Mouse (Mus musculus) CH12.LX (cell line): Measurements from ENCODE around the gene Pdk2. TPM values are rescaled to one million over a fixed set of nuclear protein-coding genes. Genes with fewer than 3 reads are reported as not detected.

Experiments
- DNase-seq: peaks from one replicate; pipeline ENCODE4 v3.0.0-alpha.2; 2013; ENCODE audit errors: extremely low read depth
- H3K27ac ChIP-seq: 2 replicates; pipeline ENCODE4 v1.5.1; 2012; ENCODE audit warnings: low read depth, mild to moderate bottlenecking, control low read depth, moderate library complexity; ENCODE audit not compliant: insufficient read depth
- H3K27me3 ChIP-seq: replicated peaks from 2 replicates; pipeline ENCODE3; 2012; ENCODE audit warnings: inconsistent platforms
- H3K36me3 ChIP-seq, 2 experiments: replicated peaks in 1 of 2; 2 replicates each; pipeline versions ENCODE3 to v1.6.1; 2012; ENCODE audit warnings: inconsistent platforms in 1 of 2, low read length in 1 of 2, mild to moderate bottlenecking in 1 of 2, mixed read lengths in 1 of 2, moderate library complexity in 1 of 2; ENCODE audit not compliant: control insufficient read depth in 1 of 2, insufficient read depth in 1 of 2
- H3K4me1 ChIP-seq, 2 experiments: 2 replicates each; pipeline ENCODE4 v1.6.1; 2012; ENCODE audit warnings: inconsistent platforms in 1 of 2, moderate library complexity in 1 of 2; ENCODE audit not compliant: insufficient read depth in 2 of 2, control insufficient read depth in 1 of 2
- H3K4me2 ChIP-seq: 2 replicates; pipeline ENCODE4 v1.6.1; 2012; ENCODE audit warnings: low read depth, mild to moderate bottlenecking, control low read depth; ENCODE audit not compliant: poor library complexity, insufficient read depth, severe bottlenecking
- H3K4me3 ChIP-seq, 3 experiments: fragments of 150-350 bp in 1 of 3; sonication (generic) in 1 of 3; replicated peaks in 1 of 3; 2 replicates each; pipeline versions ENCODE3 to v1.5.1; 2011 to 2012; ENCODE audit warnings: low read depth in 2 of 3, low read length in 2 of 3, mild to moderate bottlenecking in 2 of 3, moderate library complexity in 2 of 3, control low read depth in 1 of 3, improper control_type of control experiment in 1 of 3, inconsistent platforms in 1 of 3, mixed read lengths in 1 of 3; ENCODE audit not compliant: poor library complexity in 1 of 3
- H3K79me2 ChIP-seq: replicated peaks from 2 replicates; pipeline ENCODE4 v1.6.1; 2012; ENCODE audit warnings: mild to moderate bottlenecking, moderate library complexity; ENCODE audit not compliant: control insufficient read depth, poor library complexity, insufficient read depth, severe bottlenecking; ENCODE audit errors: extremely low read depth
- H3K9ac ChIP-seq: 2 replicates; pipeline ENCODE4 v1.6.1; 2012; ENCODE audit warnings: low read depth, mild to moderate bottlenecking, control low read depth, moderate library complexity; ENCODE audit not compliant: insufficient read depth
- H3K9me3 ChIP-seq: replicated peaks from 2 replicates; pipeline ENCODE3; 2012; ENCODE audit warnings: low read length, inconsistent platforms, mixed read lengths
- BHLHE40 ChIP-seq: IDR thresholded peaks from 2 replicates; pipeline ENCODE4 v1.6.1; 2011; ENCODE audit warnings: mild to moderate bottlenecking, low read depth, low read length, improper control_type of control experiment
- CHD1 ChIP-seq: IDR thresholded peaks from 2 replicates; pipeline ENCODE4 v1.6.1; 2012; ENCODE audit warnings: low read depth, low read length, improper control_type of control experiment, inconsistent platforms
- CHD2 ChIP-seq: IDR thresholded peaks from 2 replicates; pipeline ENCODE4 v1.6.1; 2011; ENCODE audit warnings: low read length, improper control_type of control experiment
- CTCF ChIP-seq, 2 experiments: IDR thresholded peaks in 1 of 2; conservative IDR thresholded peaks in 1 of 2; 2 replicates each; pipeline ENCODE4 v1.5.1; 2011 to 2012; ENCODE audit warnings: low read depth in 2 of 2, low read length in 2 of 2, improper control_type of control experiment in 1 of 2, inconsistent platforms in 1 of 2, mild to moderate bottlenecking in 1 of 2, moderate library complexity in 1 of 2
- E2F4 ChIP-seq: IDR thresholded peaks from 2 replicates; pipeline ENCODE4 v1.6.1; 2011; ENCODE audit warnings: low read depth, low read length, improper control_type of control experiment; ENCODE audit not compliant: insufficient replicate concordance
- ELF1 ChIP-seq: IDR thresholded peaks from 2 replicates; pipeline ENCODE4 v1.6.1; 2014; ENCODE audit warnings: low read depth, mild to moderate bottlenecking, inconsistent platforms, low read length, improper control_type of control experiment
- EP300 ChIP-seq: IDR thresholded peaks from 2 replicates; pipeline ENCODE4 v1.6.1; 2011; ENCODE audit warnings: low read length, improper control_type of control experiment
- ETS1 ChIP-seq: conservative IDR thresholded peaks from 2 replicates; pipeline ENCODE4 v1.6.1; 2012; ENCODE audit warnings: low read depth, mild to moderate bottlenecking, inconsistent platforms, low read length, improper control_type of control experiment, moderate library complexity
- GABPA ChIP-seq: IDR thresholded peaks from 2 replicates; pipeline ENCODE4 v1.6.1; 2012; ENCODE audit warnings: low read depth, low read length, improper control_type of control experiment, inconsistent platforms; ENCODE audit not compliant: insufficient replicate concordance
- HCFC1 ChIP-seq: IDR thresholded peaks from 2 replicates; pipeline ENCODE4 v1.6.1; 2012; ENCODE audit warnings: low read depth, mild to moderate bottlenecking, inconsistent platforms, low read length, improper control_type of control experiment
- IRF4 ChIP-seq: IDR thresholded peaks from 2 replicates; pipeline ENCODE4 v1.6.1; 2014; ENCODE audit warnings: low read depth, mild to moderate bottlenecking, inconsistent platforms, low read length, improper control_type of control experiment
- JUN ChIP-seq: IDR thresholded peaks from 2 replicates; pipeline ENCODE4 v1.6.1; 2011; ENCODE audit warnings: low read depth, mild to moderate bottlenecking, low read length, improper control_type of control experiment, moderate library complexity; ENCODE audit not compliant: insufficient read depth
- KAT2A ChIP-seq: IDR thresholded peaks from 2 replicates; pipeline ENCODE4 v1.6.1; 2012; ENCODE audit warnings: low read length, improper control_type of control experiment, inconsistent platforms; ENCODE audit not compliant: insufficient replicate concordance
- MAX ChIP-seq: IDR thresholded peaks from 2 replicates; pipeline ENCODE4 v1.6.1; 2011; ENCODE audit warnings: low read length, improper control_type of control experiment
- MAZ ChIP-seq: IDR thresholded peaks from 2 replicates; pipeline ENCODE4 v1.6.1; 2012; ENCODE audit warnings: low read depth, mild to moderate bottlenecking, inconsistent platforms, low read length, improper control_type of control experiment, moderate library complexity
- MEF2A ChIP-seq: IDR thresholded peaks from 2 replicates; pipeline ENCODE4 v1.6.1; 2014; ENCODE audit warnings: low read depth, mild to moderate bottlenecking, inconsistent platforms, low read length, improper control_type of control experiment, borderline replicate concordance
- MXI1 ChIP-seq: IDR thresholded peaks from 2 replicates; pipeline ENCODE4 v1.6.1; 2011; ENCODE audit warnings: mild to moderate bottlenecking, low read depth, low read length, improper control_type of control experiment
- MYC ChIP-seq: IDR thresholded peaks from 2 replicates; pipeline ENCODE4 v1.6.1; 2011; ENCODE audit warnings: low read depth, mild to moderate bottlenecking, improper control_type of control experiment, low read length
- NELFE ChIP-seq: IDR thresholded peaks from 2 replicates; pipeline ENCODE4 v1.6.1; 2011; ENCODE audit warnings: low read depth, low read length, improper control_type of control experiment
- POLR2A ChIP-seq: IDR thresholded peaks from 2 replicates; pipeline ENCODE4 v1.6.1; 2011; ENCODE audit warnings: low read depth, mild to moderate bottlenecking, improper control_type of control experiment, low read length
- POLR2AphosphoS2 ChIP-seq: IDR thresholded peaks from 2 replicates; pipeline ENCODE4 v1.6.1; 2011; ENCODE audit warnings: low read depth, low read length, improper control_type of control experiment
- RAD21 ChIP-seq: IDR thresholded peaks from 2 replicates; pipeline ENCODE4 v1.6.1; 2011; ENCODE audit warnings: low read depth, mild to moderate bottlenecking, low read length, improper control_type of control experiment, moderate library complexity
- SIN3A ChIP-seq: IDR thresholded peaks from 2 replicates; pipeline ENCODE4 v1.6.1; 2012; ENCODE audit warnings: low read length, improper control_type of control experiment, inconsistent platforms
- SMC3 ChIP-seq: IDR thresholded peaks from 2 replicates; pipeline ENCODE4 v1.6.1; 2011; ENCODE audit warnings: low read depth, low read length, improper control_type of control experiment
- TBP ChIP-seq: conservative IDR thresholded peaks from 2 replicates; pipeline ENCODE4 v1.6.1; 2011; ENCODE audit warnings: low read depth, low read length, improper control_type of control experiment
- TCF12 ChIP-seq: IDR thresholded peaks from 2 replicates; pipeline ENCODE4 v1.6.1; 2014; ENCODE audit warnings: low read depth, mild to moderate bottlenecking, inconsistent platforms, low read length, improper control_type of control experiment
- UBTF ChIP-seq: IDR thresholded peaks from 2 replicates; pipeline ENCODE4 v1.6.1; 2012; ENCODE audit warnings: low read depth, mild to moderate bottlenecking, inconsistent platforms, low read length, improper control_type of control experiment, moderate library complexity
- USF1 ChIP-seq: IDR thresholded peaks from 2 replicates; pipeline ENCODE4 v1.6.1; 2014; ENCODE audit warnings: low read depth, mild to moderate bottlenecking, inconsistent platforms, low read length, improper control_type of control experiment
- USF2 ChIP-seq: conservative IDR thresholded peaks from 2 replicates; pipeline ENCODE4 v1.6.1; 2011; ENCODE audit warnings: low read depth, low read length, improper control_type of control experiment
- ZC3H11A ChIP-seq: IDR thresholded peaks from 2 replicates; pipeline ENCODE4 v1.6.1; 2012; ENCODE audit warnings: low read depth, mild to moderate bottlenecking, inconsistent platforms, low read length, improper control_type of control experiment
- ZMIZ1 ChIP-seq: IDR thresholded peaks from 2 replicates; pipeline ENCODE4 v1.6.1; 2012; ENCODE audit warnings: low read depth, mild to moderate bottlenecking, inconsistent platforms, low read length, improper control_type of control experiment
- dilution Hi-C: fragments of 300-500 bp; cut with MboI; formaldehyde crosslinking; loops from 2 replicates; pipeline ENCODE4 v1.14.3; 2020; ENCODE audit warnings: low sequenced_read_pairs; ENCODE audit not compliant: extremely low pct_unique_long_range_greater_than_20kb, extremely low pct_ligation_motif_present
- in situ Hi-C: fragments of 300-500 bp; cut with MboI; formaldehyde crosslinking; loops from 3 replicates; pipeline ENCODE4 v1.14.3; 2019; ENCODE audit warnings: low sequenced_read_pairs, low pct_ligation_motif_present, low pct_unique_long_range_greater_than_20kb, mixed read lengths
- polyA plus RNA-seq: library from polyadenylated mRNA; unstranded; fragments of >175 nt; gene quantifications from 2 replicates; pipeline ENCODE4 v1.2.1, GENCODE M21; 2012; ENCODE audit warnings: low read depth; ENCODE audit not compliant: insufficient read length
- total RNA-seq, 2 experiments: library from RNA; depleted of rRNA; stranded (reverse); fragments of 300-350 nt in 1 of 2; fragments of >200 nt in 1 of 2; gene quantifications; 2 replicates each; pipeline ENCODE4 v1.2.3; 2012 to 2014

The Pdk2 gene
- total and polyA plus RNA-seq, 3 experiments, result not detected

DNA sequence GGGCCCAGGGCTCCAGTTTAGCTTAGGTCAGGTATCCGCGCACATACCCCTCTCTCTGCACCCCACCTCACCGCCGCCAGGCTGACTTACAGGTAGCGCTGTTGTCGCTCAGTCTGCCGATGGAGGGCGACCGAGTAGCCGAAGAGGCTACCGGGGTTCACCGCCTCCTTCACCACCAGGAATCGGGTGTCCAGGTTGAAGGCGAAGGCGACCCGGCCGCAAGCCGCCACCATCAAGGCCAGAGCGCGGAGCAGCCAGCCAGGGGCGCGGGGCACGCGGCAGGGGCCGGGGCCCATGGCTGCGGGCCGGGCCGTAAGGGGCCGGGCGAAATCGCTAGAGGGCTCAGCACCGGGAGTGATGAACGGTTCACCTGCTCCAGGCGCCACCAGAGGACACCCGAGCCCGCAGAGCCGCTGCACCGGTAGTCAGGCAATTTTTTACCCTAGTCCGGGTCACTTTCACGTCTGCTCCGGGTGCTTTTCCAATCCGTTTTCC lies 34.9 kb upstream of the Pdk2 start (continued):
- TF ChIP-seq POLR2AphosphoS2 (no peak), ELF1 (no peak; the same call in 1 of the 2 replicates), SMC3 (peak; percentile 79), ETS1 (no peak), MAX (0 out of 2 replicates have a peak, but pooled peaks have one; percentile 13), TBP (no peak), NELFE (no peak), JUN (no peak), MYC (no peak), EP300 (no peak), BHLHE40 (no peak), ZMIZ1 (no peak), RAD21 (peak; percentile 60), CHD1 (no peak), MEF2A (0 out of 2 replicates have a peak, but pooled peaks have one; percentile 16), GABPA (no peak), POLR2A (no peak), HCFC1 (peak; percentile 9; the same call in 1 of the 2 replicates), KAT2A (no peak)

DNA sequence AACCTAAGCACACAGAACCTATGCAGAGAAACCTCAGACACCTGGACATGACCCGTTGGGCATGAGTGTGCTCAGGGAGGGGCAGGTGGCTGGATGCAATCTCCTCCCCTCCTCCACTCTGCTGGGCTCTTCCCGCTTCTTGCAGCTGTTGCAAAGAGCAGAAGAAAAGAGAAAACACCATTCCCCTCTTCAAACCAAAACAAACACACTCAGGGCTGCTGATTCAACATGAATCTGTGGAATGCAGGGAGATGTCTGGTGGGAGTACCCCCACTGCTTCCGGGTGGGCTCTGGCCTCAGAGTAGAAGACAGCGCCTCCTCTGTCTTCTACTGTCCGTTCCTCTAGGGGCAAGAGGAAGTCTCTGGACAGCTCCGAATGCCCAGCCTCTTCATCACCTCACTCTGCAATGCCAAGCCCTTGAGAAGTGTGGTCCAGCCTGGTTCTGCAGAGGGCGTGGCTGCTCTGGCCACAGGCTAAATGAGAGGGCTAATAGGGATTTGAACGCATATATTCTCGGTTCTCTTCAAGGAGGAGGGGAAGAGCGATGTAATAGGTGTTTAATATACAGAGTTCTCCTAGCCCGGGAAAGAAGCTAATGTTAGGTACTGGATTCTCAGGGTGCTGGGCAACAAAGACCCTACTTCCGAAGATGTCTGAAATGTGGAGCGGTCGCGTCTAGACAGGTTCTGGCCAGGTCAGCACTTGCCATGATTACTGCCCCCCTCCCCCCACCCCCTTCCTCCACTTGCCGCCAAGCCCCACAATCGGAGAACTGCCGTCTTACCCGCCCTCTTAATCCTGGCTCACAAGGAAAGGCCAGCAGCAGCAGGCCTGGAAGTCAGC lies 34.3 kb upstream of the Pdk2 start:
- Histone ChIP-seq H3K9me3 (no peaks in the 10 kb centered on the region), H3K4me2 (peak overlapping the region; percentile 58), H3K4me3 (peak overlapping the region; percentile 64 to 82 (median 75)), H3K9ac (peak overlapping the region; percentile 46), H3K27me3 (peaks cover 27% of the 10 kb centered on the region), H3K79me2 (peaks cover 32% of the 10 kb centered on the region), H3K27ac (no peak overlapping the region; the same call in 1 of the 2 replicates), H3K36me3 (peaks cover 0 to 12% of the 10 kb centered on the region in 2 experiments), H3K4me1 (peaks cover 26 to 64% of the 10 kb centered on the region in 2 experiments)
- TF ChIP-seq MXI1, result peak; percentile 44; the same call in 1 of the 2 replicates
- no peak for TF ChIP-seq USF2
- no peak for TF ChIP-seq RAD21
- peak in 1 of 2 experiments; percentile 54; a peak in 2 of 4 replicates for TF ChIP-seq CTCF (conservative IDR thresholded peaks at IDR 0.05 in 1 of 2, IDR thresholded peaks at IDR 0.05 in 1 of 2; ENCODE audit: low read depth in 2 of 2, low read length in 2 of 2)
- peak; percentile 76; the same call in 1 of the 2 replicates for TF ChIP-seq SIN3A
- no peak for TF ChIP-seq JUN
- peak; percentile 27; the same call in 1 of the 2 replicates for TF ChIP-seq NELFE
- TF ChIP-seq ETS1, result no peak
- no peak for TF ChIP-seq ZC3H11A
- peak; percentile 84 for TF ChIP-seq ELF1
- TF ChIP-seq SMC3, result no peak
- no peak for TF ChIP-seq IRF4
- no peak for TF ChIP-seq POLR2A
- TF ChIP-seq E2F4, result no peak
- TF ChIP-seq ZMIZ1, result no peak
- peak; percentile 58; the same call in 1 of the 2 replicates for TF ChIP-seq MAZ
- TF ChIP-seq HCFC1, result peak; percentile 26; the same call in 1 of the 2 replicates
- TF ChIP-seq MEF2A, result no peak
- TF ChIP-seq TCF12, result no peak
- no peak for TF ChIP-seq BHLHE40
- no peak for TF ChIP-seq TBP
- TF ChIP-seq POLR2AphosphoS2, result no peak
- TF ChIP-seq UBTF, result no peak
- 0 out of 2 replicates have a peak, but pooled peaks have one; percentile 19 for TF ChIP-seq EP300
- no peak for TF ChIP-seq USF1
- TF ChIP-seq CHD2, result peak; percentile 41
- TF ChIP-seq KAT2A, result no peak
- dilution Hi-C loops, result no loop called here
- no peak for DNase-seq
- in situ Hi-C loops, result no loop called here
